ENCODE assay signal across 8 mouse cellular contexts in the genomic region with DNA sequence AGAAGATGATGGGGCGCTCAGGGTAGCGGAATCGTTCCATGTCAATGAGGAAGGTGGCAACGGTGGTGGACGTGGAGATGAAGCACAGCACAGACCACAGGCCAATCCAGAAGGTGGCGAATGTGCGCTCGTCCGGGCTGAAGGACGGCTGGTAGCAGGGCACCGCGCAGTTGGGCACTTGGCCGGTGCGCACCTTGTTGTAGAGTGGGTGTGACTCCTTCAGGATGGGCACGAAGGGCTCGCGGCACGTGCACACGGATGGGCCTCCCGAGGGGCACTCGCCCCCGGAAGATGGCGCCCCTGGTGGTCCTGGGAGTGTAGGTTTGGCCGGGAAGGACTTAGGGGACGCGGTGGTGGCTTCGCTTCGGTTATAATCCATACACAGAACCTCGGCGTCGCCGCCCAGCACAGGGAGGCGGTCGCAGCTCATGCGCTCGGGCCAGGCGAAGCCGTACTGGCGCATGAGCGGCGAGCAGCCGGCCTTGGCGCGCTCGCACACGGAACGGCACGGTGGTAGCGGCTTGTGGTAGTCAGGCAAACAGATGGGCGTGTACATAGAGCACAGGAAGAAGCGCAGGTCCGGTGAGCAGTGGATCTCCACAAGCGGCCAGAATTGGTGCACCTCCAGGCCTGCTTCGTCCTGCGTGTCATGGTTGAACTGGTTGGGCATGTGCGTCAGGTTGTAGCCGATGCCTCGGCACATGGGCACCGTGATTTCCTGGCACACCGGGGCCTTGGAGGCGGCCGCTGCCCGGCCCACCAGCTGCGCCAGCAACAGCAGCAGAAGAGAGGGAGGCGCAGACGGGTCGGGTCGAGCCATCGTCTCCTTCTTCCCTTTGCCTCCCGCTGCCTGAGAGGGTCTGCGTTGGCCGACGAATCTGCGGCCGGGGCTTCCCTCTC. TPM values are rescaled to one million over a fixed set of nuclear protein-coding genes. Genes with fewer than 3 reads are reported as not detected.
DNase-seq lines count a peak whose midpoint lies in the region; ATAC-seq and TF ChIP-seq lines count a peak whose summit lies in the region.

No protein-coding gene starts in this region.

- H3K4me3 ChIP-seq in hindbrain, postnatal 0 days (ENCODE audit: low read length): peak overlapping the region; percentile 63
- peak overlapping the region; percentile 65 for H3K4me3 ChIP-seq in liver, embryonic 11.5 days (ENCODE audit: low read depth, low read length)
- peak overlapping the region; percentile 61 for H3K4me3 ChIP-seq in myocyte
- peak overlapping the region; percentile 88 for H3K4me3 ChIP-seq in testis, adult 2 months (ENCODE audit: control insufficient read depth, low read depth, low read length)

- H3ac ChIP-seq in myocyte (ENCODE audit: control insufficient read depth, insufficient read length): peak overlapping the region; percentile 46

- H3K9ac ChIP-seq in hindbrain, postnatal 0 days (replicated peaks; ENCODE audit: low read length): peak overlapping the region; percentile 48; the same call in 1 of the 2 replicates
- peak overlapping the region; percentile 71 for H3K9ac ChIP-seq in liver, embryonic 11.5 days (ENCODE audit: low read depth, low read length)

- H3K4me2 ChIP-seq in hindbrain, postnatal 0 days (ENCODE audit: low read depth, low read length): peak overlapping the region; percentile 94
- H3K4me2 ChIP-seq in liver, embryonic 11.5 days: peak overlapping the region; percentile 100
- H3K4me2 ChIP-seq in myocyte (ENCODE audit: low read depth): peak overlapping the region; percentile 86

- no peak overlapping the region for H3K27ac ChIP-seq in hindbrain, postnatal 0 days
- peak overlapping the region; percentile 58 for H3K27ac ChIP-seq in liver, embryonic 11.5 days (ENCODE audit: low read depth, low read length)
- H3K27ac ChIP-seq in testis, adult 2 months (ENCODE audit: control insufficient read depth, insufficient read depth, low read depth, low read length): no peak overlapping the region

- H3K79me2 ChIP-seq in myocyte (ENCODE audit: control insufficient read depth, insufficient read depth): no peaks in the 10 kb centered on the region

- peak; percentile 67 for TF ChIP-seq CTCF in hindbrain, postnatal 0 days (IDR thresholded peaks at IDR 0.05; ENCODE audit: low read depth)
- TF ChIP-seq CTCF in testis, adult 2 months (IDR thresholded peaks at IDR 0.05; ENCODE audit: control insufficient read depth, insufficient read depth, insufficient replicate concordance, low read depth, low read length): no peak

- no peaks in the 10 kb centered on the region; the same call in 1 of the 2 replicates for H3K4me1 ChIP-seq in hindbrain, postnatal 0 days (ENCODE audit: insufficient read depth, low read length)
- H3K4me1 ChIP-seq in liver, embryonic 11.5 days (replicated peaks; ENCODE audit: control insufficient read depth, insufficient read depth, low read length): peaks cover 45% of the 10 kb centered on the region
- H3K4me1 ChIP-seq in testis, adult 2 months (ENCODE audit: control insufficient read depth, insufficient read depth, low read length): peaks cover 29% of the 10 kb centered on the region

- H3K27me3 ChIP-seq in hindbrain, postnatal 0 days (ENCODE audit: insufficient read depth, low read length): peaks cover 24% of the 10 kb centered on the region; the same call in 1 of the 2 replicates
- H3K27me3 ChIP-seq in liver, embryonic 11.5 days (replicated peaks; ENCODE audit: control insufficient read depth, insufficient read depth, low read length): peaks cover 12% of the 10 kb centered on the region
- H3K27me3 ChIP-seq in myocyte (ENCODE audit: control insufficient read depth, insufficient read depth, insufficient read length): no peaks in the 10 kb centered on the region
- H3K27me3 ChIP-seq in testis, adult 2 months (ENCODE audit: control insufficient read depth, insufficient read depth, low read length): no peaks in the 10 kb centered on the region; the same call in 1 of the 2 replicates

- DNase-seq in ovary, adult 18-20 months (ENCODE audit: low spot score): peak; percentile 34
- DNase-seq in ovary, postnatal 14 days (ENCODE audit: low spot score): no peak
- peak; percentile 78 to 79 for DNase-seq in cerebellum, postnatal 10 days
- peak; percentile 5 to 36 for DNase-seq in gastrocnemius, adult 8-10 months (ENCODE audit: low spot score in 2 of 2)
- DNase-seq in hindbrain, postnatal 0 days (ENCODE audit: low spot score): peak; percentile 64
- peak; percentile 64 for DNase-seq in liver, embryonic 11.5 days (ENCODE audit: low spot score)

- TF ChIP-seq POLR2A in myocyte (IDR thresholded peaks at IDR 0.05; ENCODE audit: insufficient read length, low read depth): no peak
- TF ChIP-seq POLR2A in testis, adult 2 months (IDR thresholded peaks at IDR 0.05; ENCODE audit: control insufficient read depth, low read depth, low read length): no peak

- no peaks in the 10 kb centered on the region for H3K9me3 ChIP-seq in hindbrain, postnatal 0 days (ENCODE audit: low read length)
- no peaks in the 10 kb centered on the region for H3K9me3 ChIP-seq in liver, embryonic 11.5 days (ENCODE audit: control insufficient read depth, low read length)

- H3K36me3 ChIP-seq in hindbrain, postnatal 0 days (ENCODE audit: insufficient read depth, low read length): no peaks in the 10 kb centered on the region
- H3K36me3 ChIP-seq in liver, embryonic 11.5 days (ENCODE audit: control insufficient read depth, insufficient read depth, low read length): 0 out of 2 replicates have a peak, but pooled peaks cover 2% of the 10 kb centered on the region
- no peaks in the 10 kb centered on the region for H3K36me3 ChIP-seq in myocyte (ENCODE audit: control insufficient read depth, insufficient read depth)
- no peaks in the 10 kb centered on the region for H3K36me3 ChIP-seq in testis, adult 2 months (ENCODE audit: control insufficient read depth, insufficient read depth, low read length)

- WGBS in hindbrain, postnatal 0 days: 11% methylated on average over 75 of the region's 75 CpGs
- WGBS in liver, embryonic 11.5 days: 8% methylated on average over 72 of the region's 75 CpGs

- peak; percentile 46 for ATAC-seq in hindbrain, postnatal 0 days
- ATAC-seq in liver, embryonic 11.5 days (replicated peaks; ENCODE audit: low FRiP score): 0 out of 2 replicates have a peak, but pooled peaks have one; percentile 5

TF ChIP-seq in myocyte, 11 proteins besides CTCF, POLR2A, EP300 and RAD21:
- peak in 1 of 3 experiments; percentile 14 for TF ChIP-seq MYOD1 (IDR thresholded peaks at IDR 0.05; ENCODE audit: control insufficient read depth in 1 of 3, insufficient read length in 2 of 3, low read depth in 2 of 3)
- TF ChIP-seq USF1 (IDR thresholded peaks at IDR 0.05; ENCODE audit: low read depth): no peak
- TF ChIP-seq MYOG (IDR thresholded peaks at IDR 0.05; ENCODE audit: control insufficient read depth in 1 of 3, insufficient read depth in 1 of 3, insufficient read length in 2 of 3, low read depth in 2 of 3): peak in 1 of 3 experiments; percentile 18

RNA-seq across cellular contexts. Expression of a gene that starts 1.5 kb away (rescaled TPM):
- 1 to 10 TPM; 1.2 to 2.0 (median 1.8) TPM for total RNA-seq in gastrocnemius, adult 8-10 months (2022)
- total RNA-seq in hindbrain, postnatal 0 days (2014; rRNA removed): 2.7 and 2.8 TPM in 2 replicates
- 0.28 and 0.38 TPM in 2 replicates for polyA plus RNA-seq in hindbrain, postnatal 0 days (2015; fragmentation: Nextera tagmentation; extraction: Ambion mirVana)
- polyA plus RNA-seq in liver, embryonic 11.5 days (2014; fragmentation: Nextera tagmentation; extraction: Ambion mirVana): 2.2 and 2.7 TPM in 2 replicates
- polyA plus RNA-seq in myocyte (2012; fragmentation: generic; extraction: Trizol): 2.1 TPM
- 1.8 and 1.9 TPM in 2 replicates for polyA plus RNA-seq in testis, adult 2 months (2012; rRNA removed)

RNA-seq across cellular contexts. Expression of a gene that starts 45.8 kb away (rescaled TPM):
- 10 to 100 TPM; 17.3 to 28.6 (median 22.4) TPM for total RNA-seq in gastrocnemius, adult 8-10 months (2022)
- total RNA-seq in hindbrain, postnatal 0 days (2014; rRNA removed): 17.5 and 19.7 TPM in 2 replicates
- 3.5 and 3.9 TPM in 2 replicates for polyA plus RNA-seq in hindbrain, postnatal 0 days (2015; fragmentation: Nextera tagmentation; extraction: Ambion mirVana)
- 3.4 and 4.7 TPM in 2 replicates for polyA plus RNA-seq in liver, embryonic 11.5 days (2014; fragmentation: Nextera tagmentation; extraction: Ambion mirVana)
- polyA plus RNA-seq in myocyte (2012; fragmentation: generic; extraction: Trizol): 16.0 TPM
- polyA plus RNA-seq in testis, adult 2 months (2012; rRNA removed): 202 and 230 TPM in 2 replicates

Comparison
In these comparisons a context has a peak if more than half of its experiments do, and no peak if none do; other contexts are left out.
1. RNA of a gene that starts 45.8 kb away (polyA plus RNA-seq): 202 to 230 TPM in testis, adult 2 months; 16.0 TPM in myocyte (single experiment), 3.4 to 4.7 TPM in liver, embryonic 11.5 days and 3.5 to 3.9 TPM in hindbrain, postnatal 0 days; every median in the first group is over 10 times any median in the second.
2. Peak in every context shown above with its lines, with median percentiles within 50 percentile points of each other: H3K4me2 ChIP-seq and H3K4me3 ChIP-seq.